Mouse (Mus musculus) ovary, postnatal 10 days (tissue): ENCODE measurements at regions not wholly inside any gene's neighbourhood (a gene's known extent, or its start where the extent isn't known, plus 50 kb on each side); places are given as distances from the start of the nearest gene placed in this dataset.

Source experiments
- DNase-seq: peaks from one replicate; pipeline ENCODE4 v3.0.0; 2022; ENCODE audit warnings: low spot score

- no peak for DNase-seq
Observed at GRCm38 (mm10) chr10:37322310-37322709, 183.6 kb upstream of the Marcks start.

DNA sequence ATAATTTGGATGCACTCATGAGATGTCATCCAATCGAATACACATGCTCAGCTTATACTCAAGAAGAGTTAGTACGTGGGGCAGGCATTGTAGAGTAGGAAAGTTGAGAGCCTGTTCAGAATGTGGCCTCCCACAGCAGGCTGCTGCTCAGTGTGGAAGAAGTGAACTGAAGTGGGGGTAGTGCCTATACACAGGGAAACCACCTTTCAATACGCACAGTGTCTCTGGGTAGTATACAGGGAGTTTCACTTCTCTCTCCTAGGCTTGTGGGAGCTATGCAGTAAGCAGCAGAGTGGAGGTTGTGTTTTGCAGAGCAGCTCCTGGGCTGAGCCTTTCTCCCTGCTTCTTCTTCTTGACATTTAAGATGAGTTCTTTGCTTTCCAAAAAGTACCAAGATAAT lies 182.5 kb upstream of the Marcks start:
- no peak for DNase-seq

DNA sequence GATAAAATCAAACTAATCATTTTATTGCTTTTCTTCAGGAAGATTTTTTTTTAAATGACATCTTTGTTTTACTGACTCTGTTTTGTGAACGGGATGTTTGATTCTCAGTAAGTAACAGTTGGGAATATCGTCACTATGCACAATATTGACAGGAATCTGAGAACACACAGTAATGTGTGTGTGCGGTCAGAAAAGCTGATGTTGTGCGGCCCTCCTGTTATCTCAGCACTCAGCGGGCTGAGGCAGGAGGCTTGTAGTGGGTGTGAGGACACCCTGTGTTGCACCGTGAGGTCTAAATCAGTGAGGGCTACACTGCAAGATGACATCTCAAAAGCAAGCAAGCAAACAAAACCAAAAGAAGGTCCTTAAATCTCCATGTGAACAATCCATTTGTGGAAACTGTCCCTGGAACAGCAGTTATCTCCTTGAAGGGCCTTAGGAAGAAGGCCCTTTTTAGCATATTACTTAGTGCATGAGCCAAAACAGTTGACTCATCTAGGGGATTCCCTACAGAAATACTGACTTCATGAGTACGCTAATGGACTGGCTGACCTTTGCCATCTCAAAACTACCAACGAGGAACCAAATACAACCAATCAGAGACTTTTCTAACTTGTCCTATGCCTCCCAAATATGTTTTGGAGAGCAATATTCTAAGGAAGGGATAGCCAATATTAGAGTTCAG lies 181.2 kb upstream of the Marcks start:
- DNase-seq = no peak

DNA sequence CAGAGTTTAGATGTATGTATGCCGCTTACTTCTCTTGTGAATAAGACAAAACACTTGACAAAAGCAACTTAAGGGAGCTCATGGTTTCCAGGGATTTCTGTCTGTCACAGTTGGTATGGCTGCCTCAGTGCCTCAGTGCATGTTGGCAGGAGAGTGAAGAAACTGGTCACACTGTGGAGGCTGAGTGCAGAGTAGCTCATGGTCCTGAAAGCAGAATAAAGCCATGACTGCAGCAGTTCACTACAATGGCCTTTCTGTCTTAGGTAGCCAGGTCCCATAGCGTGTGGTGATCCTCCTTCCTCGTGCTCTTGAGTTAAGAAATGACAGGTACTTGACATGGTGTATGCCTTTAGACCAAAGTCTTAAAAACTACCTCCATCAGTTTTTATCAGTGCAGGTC lies 178.0 kb upstream of the Marcks start:
- DNase-seq = no peak

GRCm38 (mm10) chr10:37315804-37316203 lies 177.1 kb upstream of the Marcks start:
- no peak for DNase-seq

- DNase-seq = no peak
Observed at GRCm38 (mm10) chr10:37314746-37315430, 176.2 kb upstream of the Marcks start.

- no peak for DNase-seq
Observed at GRCm38 (mm10) chr10:37313461-37313860, 174.7 kb upstream of the Marcks start.

DNA sequence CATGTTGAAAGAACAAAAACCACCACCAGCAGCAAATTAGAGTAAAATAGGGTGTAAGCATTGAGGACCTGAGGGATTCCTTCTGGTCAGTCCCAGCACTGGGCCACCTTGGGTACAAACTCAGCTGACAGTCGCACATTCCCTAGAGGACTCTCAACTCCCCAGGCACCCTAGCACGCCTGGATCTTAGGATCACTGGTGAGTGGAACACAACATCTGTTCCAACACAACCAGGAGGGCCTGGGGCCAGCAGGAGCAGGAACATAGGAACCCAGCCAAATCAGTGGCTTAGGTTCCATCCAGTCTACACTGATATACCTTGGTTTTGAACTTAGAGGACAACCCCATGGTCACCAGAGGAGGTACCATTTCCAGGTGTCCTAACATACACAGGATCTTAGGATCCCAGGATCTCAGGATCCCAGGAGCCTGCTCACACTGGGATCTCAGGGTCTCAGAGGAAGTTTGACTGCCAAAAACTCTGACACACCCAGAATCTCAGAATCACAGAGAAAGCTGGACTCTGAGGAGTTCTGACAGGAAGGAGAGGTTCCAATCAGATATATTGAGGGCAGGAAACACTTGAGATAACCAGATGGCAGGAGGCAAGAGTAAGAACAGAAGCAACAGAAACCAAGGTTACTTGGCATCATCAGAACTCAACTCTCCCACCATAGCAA lies 171.7 kb upstream of the Marcks start:
- no peak for DNase-seq

DNA sequence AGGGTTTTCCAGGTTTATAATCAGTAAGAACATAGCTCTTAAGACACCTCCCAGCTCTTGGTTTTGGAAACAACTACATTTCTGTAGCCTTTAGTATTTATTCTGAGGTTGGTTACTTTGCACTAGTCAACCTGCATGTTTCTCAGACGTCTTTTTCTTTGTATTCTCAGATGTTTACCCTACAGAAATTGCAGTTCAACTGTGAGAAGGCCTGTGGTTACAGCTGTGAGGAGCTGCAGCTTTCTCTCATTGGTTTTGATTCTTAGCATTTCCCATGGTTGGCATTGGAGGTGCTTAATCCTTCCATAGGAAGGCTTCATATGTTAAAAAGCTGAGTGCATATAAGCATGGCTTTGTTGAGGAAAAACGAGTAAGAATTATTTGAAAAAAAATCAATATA lies 165.9 kb upstream of the Marcks start:
- DNase-seq = no peak

DNA sequence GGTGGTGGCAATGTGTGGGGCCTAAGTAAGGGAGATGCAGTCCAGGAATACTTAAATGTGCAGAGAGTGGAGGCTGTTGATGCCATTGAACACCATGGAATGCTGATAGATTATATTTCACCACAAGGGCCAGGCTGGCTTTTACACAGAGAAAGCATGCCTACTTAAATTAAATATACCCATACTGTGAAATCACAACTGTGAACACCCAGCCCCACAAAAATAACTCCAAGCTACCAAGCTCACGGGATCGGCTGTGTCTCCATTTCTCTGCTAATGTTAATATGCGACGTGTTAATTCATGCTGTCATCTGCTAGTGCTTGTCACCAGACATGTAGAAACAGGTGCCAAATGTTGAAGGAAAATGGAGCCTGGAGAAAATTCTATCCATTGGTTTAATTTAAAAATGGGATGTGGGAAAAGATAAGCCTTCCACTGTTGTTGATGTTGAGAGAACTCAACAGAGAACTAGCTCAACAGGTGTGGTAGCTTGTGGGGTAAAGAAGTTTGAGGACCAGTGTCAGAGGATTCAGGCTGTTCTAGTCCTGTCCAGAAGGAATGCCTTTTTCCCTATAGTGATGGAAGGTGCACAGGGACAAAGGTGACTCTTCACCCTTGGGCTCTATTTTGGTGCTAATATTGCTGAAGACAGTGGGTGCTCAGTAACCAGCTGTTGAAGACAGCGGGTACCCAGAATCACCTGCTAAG lies 161.6 kb upstream of the Marcks start:
- no peak for DNase-seq

DNA sequence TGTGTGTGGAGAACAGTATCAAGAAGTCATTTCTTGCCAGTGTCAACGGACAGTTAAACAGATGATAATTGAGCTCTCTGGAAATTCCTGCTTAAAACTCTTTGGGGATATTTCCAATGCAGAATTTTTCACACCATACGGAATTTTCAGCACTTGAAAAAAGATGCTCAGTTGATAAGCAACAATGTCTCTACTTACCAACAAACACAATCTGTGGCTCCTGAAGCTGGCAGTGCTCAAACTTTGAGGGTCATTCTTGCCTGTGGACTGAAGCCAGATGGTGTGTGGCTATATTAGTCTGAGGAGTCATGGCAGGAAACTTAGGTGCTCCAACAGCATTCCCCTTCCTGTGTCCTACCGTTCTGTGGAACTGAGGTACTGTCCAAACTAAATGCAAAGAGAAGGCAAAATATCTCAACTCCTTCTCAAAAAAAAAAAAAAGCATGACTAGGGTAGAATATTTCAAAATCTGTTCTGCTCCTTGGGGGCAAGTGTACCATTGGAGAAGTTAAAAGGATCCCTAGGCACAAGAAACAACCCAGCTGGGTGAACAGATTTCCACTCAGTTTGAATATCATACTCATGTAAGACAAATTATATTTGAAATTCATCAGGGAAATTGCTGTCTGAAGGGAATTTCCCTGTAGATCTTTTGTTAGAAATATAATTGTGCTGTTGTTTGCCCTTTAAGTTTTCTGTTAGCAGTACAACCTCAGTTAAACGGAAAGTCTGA lies 160.1 kb upstream of the Marcks start:
- no peak for DNase-seq

- no peak for DNase-seq
Observed at GRCm38 (mm10) chr10:37294231-37294630, 155.5 kb upstream of the Marcks start.

DNA sequence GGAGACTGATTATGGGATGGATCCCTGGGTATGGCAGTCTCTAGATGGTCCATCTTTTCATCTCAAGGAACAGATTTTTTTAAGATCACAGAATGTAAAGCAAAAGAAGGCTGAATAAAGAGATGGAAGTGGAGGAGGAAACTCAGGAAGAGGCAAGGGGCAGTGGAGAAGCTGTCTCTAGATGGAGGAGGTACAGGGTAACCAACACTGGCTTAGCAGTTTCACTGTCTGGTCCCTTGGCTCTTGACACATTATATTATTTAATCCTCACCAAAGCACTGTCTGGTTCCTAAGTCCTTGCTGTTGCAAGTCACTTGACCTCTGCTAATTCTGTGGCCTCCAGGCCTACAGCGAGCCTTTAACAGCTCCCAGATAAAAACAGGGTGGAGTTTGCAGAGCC lies 154.6 kb upstream of the Marcks start:
- no peak for DNase-seq

DNA sequence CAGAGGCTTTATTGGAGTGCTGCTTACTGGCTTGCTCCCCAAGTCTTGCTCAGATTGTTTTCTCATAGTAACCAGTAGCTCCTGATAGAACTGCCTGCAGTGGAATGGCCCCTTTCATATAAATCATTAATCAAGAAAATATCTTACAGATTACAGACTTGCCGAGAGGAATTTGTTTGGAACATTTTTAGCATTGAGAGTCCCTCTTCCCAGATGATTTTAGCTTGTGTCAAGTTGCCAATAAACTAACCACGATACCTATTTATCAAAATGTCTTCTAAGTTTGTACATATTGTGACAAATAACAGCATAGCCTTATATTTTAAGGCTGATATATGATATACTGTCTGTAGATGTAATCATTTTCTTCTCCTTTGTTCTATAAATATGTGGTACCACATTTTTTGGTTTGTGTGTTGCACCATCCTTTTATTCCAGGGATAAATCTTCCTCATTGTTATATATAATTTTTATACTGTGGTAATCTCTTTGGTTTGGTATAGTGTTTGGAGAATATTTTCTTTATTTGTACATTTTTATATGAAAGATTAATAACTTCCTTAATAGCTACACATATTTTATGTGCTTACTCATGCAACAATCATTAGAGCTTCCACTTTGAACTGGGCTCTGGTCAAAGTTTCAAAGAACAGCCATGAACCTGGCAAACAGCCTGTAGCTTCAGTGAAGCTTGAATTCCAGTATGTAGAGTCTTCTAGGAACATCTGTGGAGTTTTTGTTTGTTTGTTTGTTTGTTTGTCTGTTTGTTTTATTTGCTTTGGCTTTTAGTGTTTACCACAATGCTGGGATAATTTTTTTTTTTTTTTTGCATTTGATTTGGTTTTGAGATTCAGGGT lies 153.1 kb upstream of the Marcks start:
- DNase-seq = no peak

DNA sequence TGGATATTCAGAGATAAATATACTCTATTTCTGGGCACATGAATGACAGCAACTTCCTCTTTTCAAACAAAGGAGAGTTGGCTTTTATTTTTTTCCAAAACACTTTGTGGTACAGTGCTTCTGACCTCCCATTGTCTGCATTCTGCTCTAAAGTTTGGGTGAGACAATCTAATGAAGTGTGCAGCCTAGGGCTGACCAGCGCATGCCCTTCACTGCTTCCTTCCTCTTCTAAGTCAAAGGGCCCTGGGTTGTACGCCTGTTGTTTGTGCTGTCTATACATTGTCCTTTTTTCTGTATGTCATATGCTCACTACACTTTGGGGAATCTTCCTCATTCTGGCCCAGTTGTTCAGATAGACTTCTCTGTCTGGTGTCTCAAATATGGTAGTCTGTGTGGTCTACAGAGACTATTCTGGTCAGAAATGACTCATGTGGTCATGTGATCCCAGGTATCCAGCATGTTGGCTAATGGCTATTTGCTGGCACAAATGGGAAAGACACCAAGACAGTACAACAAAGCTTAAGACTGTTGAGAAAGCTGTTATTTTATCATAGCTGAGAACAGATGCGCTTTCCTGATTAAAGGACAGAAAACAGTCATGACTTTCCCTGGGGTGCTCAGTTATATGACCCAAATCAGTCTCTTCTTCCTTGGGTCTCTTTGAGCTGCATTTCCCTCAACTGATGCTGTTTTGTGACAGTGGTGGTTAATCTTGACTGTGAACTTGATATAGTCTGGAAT lies 151.4 kb upstream of the Marcks start:
- no peak for DNase-seq

- no peak for DNase-seq
Observed at GRCm38 (mm10) chr10:37286305-37286704, 147.6 kb upstream of the Marcks start.

GRCm38 (mm10) chr10:37282951-37283350 lies 144.2 kb upstream of the Marcks start:
- DNase-seq = no peak

- DNase-seq = no peak
Observed at GRCm38 (mm10) chr10:37280823-37281222, 142.1 kb upstream of the Marcks start.

DNA sequence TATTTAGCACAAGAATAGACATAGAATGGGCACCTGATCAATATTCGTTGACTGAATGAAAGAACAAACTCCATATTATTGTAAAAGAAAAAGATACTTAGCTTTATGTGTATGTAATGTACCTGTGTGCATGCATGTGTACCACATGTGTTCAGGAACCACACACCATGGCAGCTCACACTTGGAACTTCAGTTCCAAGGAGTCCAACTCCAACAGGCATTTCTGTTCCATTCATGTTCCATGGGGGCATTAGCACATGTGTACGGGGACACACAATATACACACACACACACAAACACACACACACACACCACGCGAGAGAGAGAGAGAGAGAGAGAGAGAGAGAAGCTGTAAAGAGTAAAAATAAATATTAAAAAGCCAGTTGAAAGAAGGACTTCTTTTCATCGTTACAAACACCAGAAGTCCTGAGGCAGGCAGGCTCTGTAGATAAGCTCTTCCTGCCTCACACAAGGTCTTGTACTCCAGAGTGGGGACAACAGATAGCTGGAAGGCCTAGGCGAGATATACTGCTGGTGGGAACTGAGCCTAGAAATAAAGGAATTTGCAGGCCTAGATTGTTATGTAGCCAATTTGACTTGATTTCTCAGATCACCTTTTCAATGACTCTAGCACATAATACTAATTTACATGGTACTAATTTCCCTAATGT lies 141.6 kb upstream of the Marcks start:
- no peak for DNase-seq

GRCm38 (mm10) chr10:37279316-37279715 lies 140.6 kb upstream of the Marcks start:
- no peak for DNase-seq
